Mouse (Mus musculus): ENCODE results near the gene Cpa2.

The Cpa2 gene

GRCm38 (mm10) chr6:30579961-30580840 is 38.8 kb downstream of the Cpa2 start:
- no peak for DNase-seq

- peak; percentile 28 to 42 for DNase-seq
Measured at GRCm38 (mm10) chr6:30580841-30581176, 39.4 kb downstream of the Cpa2 start.

GRCm38 (mm10) chr6:30586886-30587442 is 45.6 kb downstream of the Cpa2 start:
- no peak for DNase-seq

DNA sequence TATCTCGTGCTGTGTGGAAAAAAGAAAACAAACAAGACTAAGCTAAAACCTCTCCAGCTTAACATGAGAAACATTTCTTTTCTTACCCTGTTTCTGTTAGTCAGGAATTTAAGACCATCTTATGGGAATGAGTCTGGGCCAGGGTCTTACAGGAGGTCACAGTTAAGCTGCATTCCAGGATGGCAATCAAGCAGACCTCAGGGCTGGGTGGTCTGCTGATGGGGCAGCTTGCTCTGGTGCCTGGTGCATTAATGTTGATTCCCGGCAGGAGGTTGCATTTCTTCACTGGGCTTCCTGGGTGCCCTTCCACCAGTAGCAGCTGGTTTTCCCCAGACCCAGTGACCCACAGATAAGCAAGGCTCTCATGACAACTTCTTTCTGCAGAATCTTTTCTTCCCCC is 48.4 kb downstream of the Cpa2 start:
- no peak for DNase-seq

GRCm38 (mm10) chr6:30591851-30592404 is 50.5 kb downstream of the Cpa2 start:
- DNase-seq = no peak

- DNase-seq = no peak
Measured at GRCm38 (mm10) chr6:30592417-30592974, 51.1 kb downstream of the Cpa2 start.

- no peak for DNase-seq
Measured at GRCm38 (mm10) chr6:30594364-30594763, 53.0 kb downstream of the Cpa2 start.

DNA sequence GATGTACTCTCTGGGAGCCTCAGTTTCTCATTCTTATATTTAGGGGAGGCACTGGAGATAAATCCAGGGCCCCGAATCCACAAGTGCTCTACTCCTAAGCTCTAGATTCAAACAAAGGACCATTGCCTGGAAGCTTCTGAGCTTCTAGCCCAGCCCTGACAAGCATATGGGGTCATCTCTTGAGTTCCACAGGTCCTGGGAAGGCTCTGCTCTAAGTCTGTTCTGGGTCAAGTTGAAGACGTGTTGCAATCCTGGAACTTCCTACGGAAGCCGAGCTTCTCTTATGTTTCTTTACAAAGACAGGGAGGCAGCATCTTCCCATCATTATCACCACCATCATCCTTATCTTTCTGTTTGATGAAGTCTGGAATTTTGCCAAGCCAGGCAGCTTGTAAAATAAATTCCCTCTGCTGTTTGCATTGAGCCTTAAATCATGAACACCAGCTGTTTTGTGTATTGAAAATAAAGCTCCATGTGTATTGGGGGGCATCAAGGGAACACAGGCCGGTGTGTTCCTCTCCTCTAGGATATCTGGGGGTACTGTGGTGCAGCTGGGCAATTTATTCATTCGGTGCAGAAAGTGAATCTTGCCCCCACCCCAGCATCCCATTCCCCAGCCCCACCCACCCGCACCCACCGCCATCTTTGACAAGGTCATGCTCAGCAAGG is 55.0 kb downstream of the Cpa2 start:
- no peak for DNase-seq

DNA sequence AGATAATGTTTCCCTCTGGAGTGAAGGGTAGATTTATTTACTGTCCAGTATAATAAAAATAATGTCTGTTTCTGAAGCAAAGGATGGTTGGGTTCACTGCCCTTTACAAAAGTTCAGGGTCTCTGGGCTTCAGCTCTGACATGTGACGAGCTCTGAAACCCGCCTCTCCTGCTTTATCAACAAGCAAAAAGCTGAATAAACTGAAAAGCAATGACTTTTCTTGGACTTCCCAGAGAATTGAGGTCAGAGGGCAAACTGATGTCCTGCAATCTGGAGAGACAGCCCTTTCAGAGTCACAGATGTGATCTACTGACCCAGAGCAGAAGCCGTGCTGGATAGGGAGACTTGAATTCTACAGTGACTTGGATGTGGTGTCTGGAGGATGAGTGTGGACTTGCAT is 58.7 kb downstream of the Cpa2 start:
- no peak for DNase-seq

DNA sequence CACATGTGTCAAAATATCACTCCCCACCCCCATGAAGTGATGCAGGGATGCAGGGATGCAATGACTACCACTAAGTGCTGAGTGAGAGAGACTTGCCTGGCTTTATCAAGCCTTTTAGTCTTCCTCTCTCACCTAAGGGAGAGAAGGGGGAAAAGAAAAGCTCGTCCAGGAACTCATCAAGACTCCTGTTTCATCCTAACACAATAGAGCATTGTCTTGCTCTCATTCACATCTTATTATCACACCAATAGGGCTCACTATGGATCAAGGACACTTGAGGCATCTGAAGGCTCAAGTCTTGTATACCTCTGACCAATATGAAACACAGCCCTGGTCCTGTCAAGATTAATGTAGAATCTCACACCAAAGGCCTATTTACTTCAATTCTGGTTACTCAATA is 59.6 kb downstream of the Cpa2 start:
- no peak for DNase-seq

DNA sequence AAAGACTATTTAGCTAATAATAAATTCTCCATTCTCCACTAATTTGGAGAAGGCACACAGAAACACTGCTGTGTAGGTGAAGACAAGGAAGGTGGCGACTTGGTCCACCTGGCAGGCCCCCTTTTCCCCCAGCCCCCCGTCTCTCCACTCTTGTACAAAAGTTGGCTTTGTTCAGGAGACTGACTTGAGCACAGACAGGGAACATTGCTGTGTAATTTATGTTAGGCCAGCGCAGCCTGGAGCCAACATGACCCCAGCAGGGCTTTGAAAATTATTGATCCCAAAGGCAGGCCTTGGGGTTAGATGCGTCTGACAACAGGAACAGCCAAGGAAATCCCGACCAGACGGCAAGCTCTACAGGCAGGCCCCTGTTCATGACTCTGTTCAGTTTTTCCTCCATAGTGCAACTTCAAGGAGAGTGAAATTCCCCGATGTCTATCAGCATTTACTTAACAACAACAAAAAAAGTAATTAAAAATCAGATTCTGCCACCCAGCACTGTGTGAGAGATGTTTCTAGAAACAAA is 63.0 kb downstream of the Cpa2 start:
- no peak for DNase-seq

DNA sequence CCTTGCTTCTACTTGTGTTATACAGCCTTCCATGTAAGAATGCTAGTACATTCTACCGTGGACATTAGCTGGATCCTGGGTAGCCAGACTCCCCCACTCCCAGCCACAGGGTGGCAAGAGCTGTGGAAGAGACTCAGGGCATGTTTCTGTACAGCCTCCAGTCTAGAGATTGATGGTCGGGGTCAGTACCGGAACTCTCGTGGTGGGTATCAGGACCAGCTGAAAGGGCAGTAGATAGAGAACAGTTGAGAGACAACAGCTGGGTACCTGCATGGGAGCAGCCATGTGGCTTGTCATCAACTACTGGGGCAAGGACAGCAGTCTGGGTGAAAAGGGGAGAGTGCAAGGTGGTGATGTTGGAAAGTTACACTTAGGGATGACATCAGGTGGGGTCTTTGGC is 63.7 kb downstream of the Cpa2 start:
- no peak for DNase-seq

DNA sequence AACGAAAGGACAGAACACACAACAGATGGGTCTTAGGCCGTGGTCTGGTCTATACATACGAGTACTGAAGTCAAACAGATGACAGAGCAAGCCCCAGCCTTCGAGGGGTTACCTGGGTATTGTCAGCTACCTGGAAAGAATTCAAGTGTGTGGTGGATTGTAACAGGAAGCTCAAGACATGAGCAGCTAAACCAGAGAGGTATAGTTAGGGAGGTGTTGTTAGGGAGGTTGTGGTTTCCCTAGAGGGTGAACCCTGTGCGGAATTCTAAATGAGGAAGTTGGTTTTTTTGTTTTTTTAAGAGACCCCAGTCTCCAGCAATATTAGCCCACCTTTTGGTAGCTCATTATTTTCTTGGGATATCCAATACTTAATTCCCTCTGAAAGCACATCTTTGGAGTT is 64.3 kb downstream of the Cpa2 start:
- DNase-seq = no peak

DNA sequence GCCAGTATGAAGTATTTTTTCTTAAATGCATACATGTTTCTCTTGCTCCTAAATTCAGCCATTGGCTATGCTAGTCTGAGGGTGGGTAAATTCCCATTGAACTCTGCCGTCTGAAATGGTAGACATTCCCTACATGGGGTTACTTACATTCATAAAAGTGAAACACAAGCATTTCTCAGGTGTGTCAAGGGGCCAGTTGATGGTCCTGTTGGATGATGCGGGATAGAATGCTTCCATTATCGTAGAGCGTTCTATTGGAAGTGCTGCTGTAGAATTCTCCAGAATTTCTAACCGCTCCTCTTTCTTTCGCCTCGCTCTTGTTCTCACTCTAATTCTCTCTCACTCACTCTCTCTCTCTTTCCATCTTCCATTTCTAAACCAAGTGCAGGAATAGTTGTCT is 69.3 kb downstream of the Cpa2 start, which contains the start of gene Cpa5:
Cpa5 (plus strand) TSS at position 301 of the 400 bp plus-strand sequence.
- DNase-seq = no peak

- no peak for DNase-seq
Measured at GRCm38 (mm10) chr6:30611212-30611611, 69.8 kb downstream of the Cpa2 start.

All from cerebellum, postnatal 14 days (tissue).